Mouse (Mus musculus) urinary bladder, postnatal 14 days (tissue): ENCODE measurements around the gene Adam15.

Experiments used
- DNase-seq: peaks from one replicate; pipeline ENCODE4 v3.0.0; 2021; ENCODE audit warnings: low spot score

Gene Adam15

GRCm38 (mm10) chr3:89322131-89322500 is 27.7 kb downstream of the Adam15 start:
- DNase-seq = no peak

GRCm38 (mm10) chr3:89321183-89322130 is 28.3 kb downstream of the Adam15 start:
- no peak for DNase-seq

GRCm38 (mm10) chr3:89320581-89321182 is 29.1 kb downstream of the Adam15 start:
- peak; percentile 29 for DNase-seq

GRCm38 (mm10) chr3:89319591-89320350 is 30.0 kb downstream of the Adam15 start:
- DNase-seq = no peak

- DNase-seq = no peak
These were observed 30.7 kb downstream of the Adam15 start for GRCm38 (mm10) chr3:89318971-89319590.

GRCm38 (mm10) chr3:89318316-89318715 is 31.5 kb downstream of the Adam15 start:
- DNase-seq = no peak

GRCm38 (mm10) chr3:89317246-89317645 is 32.5 kb downstream of the Adam15 start:
- DNase-seq = no peak

GRCm38 (mm10) chr3:89316833-89317232 is 33.0 kb downstream of the Adam15 start:
- DNase-seq = peak; percentile 90

- DNase-seq = peak; percentile 30
These were observed 33.6 kb downstream of the Adam15 start for GRCm38 (mm10) chr3:89315930-89316831.

- DNase-seq = peak; percentile 79
These were observed 34.4 kb downstream of the Adam15 start for GRCm38 (mm10) chr3:89315195-89315929.

GRCm38 (mm10) chr3:89314791-89315190 is 35.0 kb downstream of the Adam15 start:
- no peak for DNase-seq

GRCm38 (mm10) chr3:89314340-89314739 is 35.5 kb downstream of the Adam15 start:
- DNase-seq = no peak

- peak; percentile 67 for DNase-seq
These were observed 41.7 kb downstream of the Adam15 start for GRCm38 (mm10) chr3:89308089-89308488.

- DNase-seq = no peak
These were observed 44.1 kb downstream of the Adam15 start for GRCm38 (mm10) chr3:89305551-89306325.

- DNase-seq = no peak
These were observed 44.7 kb downstream of the Adam15 start for GRCm38 (mm10) chr3:89305105-89305504.

- no peak for DNase-seq
These were observed 45.4 kb downstream of the Adam15 start for GRCm38 (mm10) chr3:89304440-89304839.

GRCm38 (mm10) chr3:89300514-89300913 is 49.3 kb downstream of the Adam15 start:
- no peak for DNase-seq

- DNase-seq = no peak
These were observed 49.7 kb downstream of the Adam15 start for GRCm38 (mm10) chr3:89300071-89300470.

GRCm38 (mm10) chr3:89299499-89299898 is 50.3 kb downstream of the Adam15 start:
- DNase-seq = peak; percentile 28

- no peak for DNase-seq
These were observed 50.9 kb downstream of the Adam15 start for GRCm38 (mm10) chr3:89298908-89299307.
